Mouse (Mus musculus): ENCODE measurements at regions not wholly inside any gene's neighbourhood (a gene's known extent, or its start where the extent isn't known, plus 50 kb on each side); places are given as distances from the start of the nearest gene placed in this dataset.

DNA sequence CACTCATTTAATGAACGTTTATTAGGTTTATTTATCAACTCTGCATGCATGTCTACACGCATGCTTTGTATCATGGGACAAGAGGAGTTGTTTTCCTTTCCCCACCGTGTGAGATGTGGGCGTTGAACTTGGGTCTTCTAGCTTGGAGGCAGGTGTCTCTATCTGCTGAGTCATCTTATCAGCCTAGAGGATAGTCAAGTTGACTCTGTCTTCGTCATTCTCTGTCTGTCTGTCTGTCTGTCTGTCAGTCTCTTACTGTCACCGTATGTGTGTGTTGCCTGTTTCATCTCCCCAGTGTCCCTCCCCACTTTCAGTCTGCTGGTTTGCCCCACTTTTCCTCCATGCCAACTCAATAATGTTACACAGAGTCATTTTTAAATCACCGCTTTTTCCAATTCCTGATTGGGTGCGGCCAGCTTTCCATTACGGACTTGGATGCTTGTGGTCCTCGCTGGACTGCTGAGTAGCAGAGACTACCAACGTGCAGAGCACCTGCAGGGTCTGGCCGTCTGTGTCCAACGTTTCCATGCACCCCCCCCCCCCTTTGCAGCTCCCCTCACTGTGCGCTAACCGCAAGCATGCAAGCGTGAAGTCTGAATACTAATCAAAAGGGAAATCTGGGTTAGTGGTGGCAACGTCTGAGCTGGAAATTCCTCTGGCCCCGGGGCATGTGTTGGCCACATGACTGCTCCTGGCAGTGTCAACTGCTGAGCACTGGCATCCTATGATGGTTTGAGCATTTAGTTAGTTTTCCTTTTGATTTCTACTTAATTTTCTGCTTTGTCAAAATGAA, 155.7 kb upstream of the Sox4 start:
- no peak for TF ChIP-seq CTCF (IDR thresholded peaks at IDR 0.05; ENCODE audit: borderline replicate concordance, insufficient read depth, low read depth, low read length)
- TF ChIP-seq POLR2A (IDR thresholded peaks at IDR 0.05; ENCODE audit: borderline replicate concordance, insufficient read depth, low read length): no peak
